Mouse (Mus musculus): ENCODE data around the gene Gm10031. TPM values are rescaled to one million over a fixed set of nuclear protein-coding genes. Genes with fewer than 3 reads are reported as not detected.
"Not testable (repeated sequence)": the region's sequence is repeated elsewhere in the genome, so short reads cannot be mapped to it uniquely, and the experiment has no call there.

The Gm10031 gene
- polyA plus RNA-seq (2015; fragmentation: Nextera tagmentation; extraction: Ambion mirVana) = 0.34 and 0.91 TPM in 2 replicates

DNA sequence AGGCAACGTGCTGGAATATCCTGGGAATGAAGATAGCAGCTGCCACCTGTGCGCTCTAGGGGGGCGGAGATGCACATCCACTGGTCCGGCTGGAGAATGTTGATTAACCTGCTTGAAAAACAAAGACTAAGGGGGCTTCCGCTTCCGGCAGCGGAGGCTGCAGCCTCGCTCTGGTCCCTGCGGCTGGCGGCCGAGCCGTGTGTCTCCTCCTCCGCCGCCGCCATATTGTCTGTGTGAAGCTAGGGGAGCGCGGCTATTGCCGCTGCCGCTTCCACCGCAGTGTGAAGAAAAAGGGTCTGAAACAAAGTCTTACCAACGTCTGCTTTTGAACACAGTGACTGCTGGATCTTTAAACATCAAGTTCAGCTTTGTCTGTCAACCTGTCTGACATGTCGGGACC, at the start of gene Gm10031:
TSS of gene Gm10031 (plus strand) at position 171 of the 400 bp plus-strand sequence.
- not testable (repeated sequence) for H3K9me3 ChIP-seq (ENCODE audit: control insufficient read depth, low read length); H3K27ac ChIP-seq (ENCODE audit: low read depth, low read length); H3K27me3 ChIP-seq (replicated peaks; ENCODE audit: control insufficient read depth, insufficient read depth, low read length); H3K4me1 ChIP-seq (ENCODE audit: control insufficient read depth, insufficient read depth, low read depth, low read length); H3K4me3 ChIP-seq (ENCODE audit: low read length); H3K4me2 ChIP-seq (ENCODE audit: low read length); H3K36me3 ChIP-seq (ENCODE audit: control insufficient read depth, insufficient read depth, low read length); H3K9ac ChIP-seq (ENCODE audit: low read depth, low read length)
- 94% methylated on average over 21 of the region's 22 CpGs for WGBS
- peak; percentile 69; the same call in 1 of the 2 replicates for ATAC-seq

- no peak for ATAC-seq
Measured at GRCm38 (mm10) chr1:156474854-156475253, 49.0 kb upstream of the Gm10031 start.

GRCm38 (mm10) chr1:156476016-156476415, 47.8 kb upstream of the Gm10031 start:
- no peaks in the 10 kb centered on the region for H3K36me3 ChIP-seq (ENCODE audit: control insufficient read depth, insufficient read depth, low read length)
- no peak overlapping the region for H3K4me2 ChIP-seq (ENCODE audit: low read length)
- WGBS = 34% methylated on average over 2 of the region's 2 CpGs
- no peaks in the 10 kb centered on the region for H3K27me3 ChIP-seq (replicated peaks; ENCODE audit: control insufficient read depth, insufficient read depth, low read length)
- no peak overlapping the region for H3K27ac ChIP-seq (ENCODE audit: low read depth, low read length)
- no peak overlapping the region for H3K9ac ChIP-seq (ENCODE audit: low read depth, low read length)
- ATAC-seq = no peak
- H3K9me3 ChIP-seq (ENCODE audit: control insufficient read depth, low read length) = no peaks in the 10 kb centered on the region
- H3K4me3 ChIP-seq (ENCODE audit: low read length) = no peak overlapping the region
- H3K4me1 ChIP-seq (ENCODE audit: control insufficient read depth, insufficient read depth, low read depth, low read length) = peaks cover 6% of the 10 kb centered on the region

More at GRCm38 (mm10) chr1:156474854-156475253, 49.0 kb upstream of the Gm10031 start:
- H3K4me1 ChIP-seq (ENCODE audit: control insufficient read depth, insufficient read depth, low read depth, low read length) = peaks cover 6% of the 10 kb centered on the region
- 27% methylated on average over 3 of the region's 3 CpGs for WGBS
- H3K27ac ChIP-seq (ENCODE audit: low read depth, low read length) = no peak overlapping the region
- no peak overlapping the region for H3K9ac ChIP-seq (ENCODE audit: low read depth, low read length)
- H3K9me3 ChIP-seq (ENCODE audit: control insufficient read depth, low read length) = no peaks in the 10 kb centered on the region
- no peaks in the 10 kb centered on the region for H3K36me3 ChIP-seq (ENCODE audit: control insufficient read depth, insufficient read depth, low read length)
- H3K27me3 ChIP-seq (replicated peaks; ENCODE audit: control insufficient read depth, insufficient read depth, low read length) = no peaks in the 10 kb centered on the region
- no peak overlapping the region for H3K4me3 ChIP-seq (ENCODE audit: low read length)
- no peak overlapping the region for H3K4me2 ChIP-seq (ENCODE audit: low read length)

- Histone ChIP-seq H3K36me3 (ENCODE audit: control insufficient read depth, insufficient read depth, low read length) (no peaks in the 10 kb centered on the region), H3K27me3 (replicated peaks; ENCODE audit: control insufficient read depth, insufficient read depth, low read length) (no peaks in the 10 kb centered on the region), H3K4me1 (ENCODE audit: control insufficient read depth, insufficient read depth, low read depth, low read length) (peaks cover 6% of the 10 kb centered on the region), H3K4me3 (ENCODE audit: low read length) (no peak overlapping the region), H3K4me2 (ENCODE audit: low read length) (no peak overlapping the region), H3K9me3 (ENCODE audit: control insufficient read depth, low read length) (no peaks in the 10 kb centered on the region), H3K9ac (ENCODE audit: low read depth, low read length) (no peak overlapping the region), H3K27ac (ENCODE audit: low read depth, low read length) (no peak overlapping the region)
- WGBS = 41% methylated on average over 7 of the region's 7 CpGs
- no peak for ATAC-seq
Measured at GRCm38 (mm10) chr1:156476535-156476934, 47.3 kb upstream of the Gm10031 start.

DNA sequence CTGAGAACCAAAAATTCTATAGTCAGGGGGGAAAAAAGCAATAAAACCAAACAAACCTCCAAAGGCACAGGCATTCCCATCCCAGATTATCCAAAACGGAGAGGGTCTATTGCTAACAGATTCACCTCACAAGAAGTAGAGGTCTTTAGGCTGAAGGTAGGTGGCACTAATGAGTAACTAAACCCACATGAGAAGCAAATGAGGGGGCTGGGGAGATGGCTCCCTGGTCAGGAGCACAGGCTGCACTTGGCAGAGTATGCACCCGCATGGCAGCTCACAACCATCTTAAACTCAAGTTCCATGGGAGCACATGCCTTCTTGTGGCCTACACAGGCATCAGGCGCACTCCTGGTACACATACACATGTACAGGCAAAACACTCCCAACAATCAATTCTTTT, 42.0 kb upstream of the Gm10031 start:
- no peak for ATAC-seq
- no peak overlapping the region for H3K27ac ChIP-seq (ENCODE audit: low read depth, low read length)
- no peaks in the 10 kb centered on the region for H3K4me1 ChIP-seq (ENCODE audit: control insufficient read depth, insufficient read depth, low read depth, low read length)
- no peak overlapping the region for H3K4me2 ChIP-seq (ENCODE audit: low read length)
- no peak overlapping the region for H3K9ac ChIP-seq (ENCODE audit: low read depth, low read length)
- H3K27me3 ChIP-seq (replicated peaks; ENCODE audit: control insufficient read depth, insufficient read depth, low read length) = no peaks in the 10 kb centered on the region
- no peak overlapping the region for H3K4me3 ChIP-seq (ENCODE audit: low read length)
- H3K9me3 ChIP-seq (ENCODE audit: control insufficient read depth, low read length) = no peaks in the 10 kb centered on the region
- 77% methylated on average over 3 of the region's 3 CpGs for WGBS
- H3K36me3 ChIP-seq (ENCODE audit: control insufficient read depth, insufficient read depth, low read length) = no peaks in the 10 kb centered on the region

- 96% methylated on average over 7 of the region's 7 CpGs for WGBS
- H3K4me1 ChIP-seq (ENCODE audit: control insufficient read depth, insufficient read depth, low read depth, low read length) = no peaks in the 10 kb centered on the region
- H3K27me3 ChIP-seq (replicated peaks; ENCODE audit: control insufficient read depth, insufficient read depth, low read length) = no peaks in the 10 kb centered on the region
- H3K9me3 ChIP-seq (ENCODE audit: control insufficient read depth, low read length) = no peaks in the 10 kb centered on the region
- H3K4me3 ChIP-seq (ENCODE audit: low read length) = no peak overlapping the region
- no peak overlapping the region for H3K4me2 ChIP-seq (ENCODE audit: low read length)
- ATAC-seq = no peak
- H3K9ac ChIP-seq (ENCODE audit: low read depth, low read length) = no peak overlapping the region
- H3K36me3 ChIP-seq (ENCODE audit: control insufficient read depth, insufficient read depth, low read length) = no peaks in the 10 kb centered on the region
- H3K27ac ChIP-seq (ENCODE audit: low read depth, low read length) = no peak overlapping the region
Measured at GRCm38 (mm10) chr1:156487498-156487897, 36.3 kb upstream of the Gm10031 start.

DNA sequence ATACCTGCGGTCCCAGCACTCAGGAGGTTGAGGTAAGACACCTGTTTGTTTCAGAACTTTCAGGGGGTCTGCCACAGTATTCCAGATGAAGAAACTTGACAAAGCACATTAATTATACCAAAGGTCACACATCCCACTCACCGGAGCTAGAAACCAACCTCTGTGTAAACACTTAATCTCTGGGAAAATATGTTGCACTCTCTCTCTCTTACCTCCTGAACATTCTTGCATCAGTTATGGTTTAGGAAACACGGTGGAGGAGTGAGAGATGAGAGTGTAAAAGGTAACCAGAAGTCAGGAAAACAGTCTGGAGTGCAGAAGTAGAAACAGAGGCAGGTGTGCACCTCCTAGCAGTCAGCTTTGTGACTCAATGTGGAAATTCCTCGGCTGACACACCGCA, 35.8 kb upstream of the Gm10031 start:
- no peak overlapping the region for H3K27ac ChIP-seq (ENCODE audit: low read depth, low read length)
- 88% methylated on average over 5 of the region's 5 CpGs for WGBS
- no peaks in the 10 kb centered on the region for H3K36me3 ChIP-seq (ENCODE audit: control insufficient read depth, insufficient read depth, low read length)
- no peaks in the 10 kb centered on the region for H3K4me1 ChIP-seq (ENCODE audit: control insufficient read depth, insufficient read depth, low read depth, low read length)
- no peaks in the 10 kb centered on the region for H3K27me3 ChIP-seq (replicated peaks; ENCODE audit: control insufficient read depth, insufficient read depth, low read length)
- no peak for ATAC-seq
- H3K4me3 ChIP-seq (ENCODE audit: low read length) = no peak overlapping the region
- H3K9me3 ChIP-seq (ENCODE audit: control insufficient read depth, low read length) = no peaks in the 10 kb centered on the region
- no peak overlapping the region for H3K4me2 ChIP-seq (ENCODE audit: low read length)
- no peak overlapping the region for H3K9ac ChIP-seq (ENCODE audit: low read depth, low read length)

GRCm38 (mm10) chr1:156491226-156491796, 32.5 kb upstream of the Gm10031 start:
- H3K9ac ChIP-seq (ENCODE audit: low read depth, low read length) = no peak overlapping the region
- 92% methylated on average over 4 of the region's 4 CpGs for WGBS
- H3K4me1 ChIP-seq (ENCODE audit: control insufficient read depth, insufficient read depth, low read depth, low read length) = no peaks in the 10 kb centered on the region
- ATAC-seq = no peak
- no peak overlapping the region for H3K4me2 ChIP-seq (ENCODE audit: low read length)
- H3K4me3 ChIP-seq (ENCODE audit: low read length) = no peak overlapping the region
- H3K36me3 ChIP-seq (ENCODE audit: control insufficient read depth, insufficient read depth, low read length) = no peaks in the 10 kb centered on the region
- no peaks in the 10 kb centered on the region for H3K9me3 ChIP-seq (ENCODE audit: control insufficient read depth, low read length)
- no peak overlapping the region for H3K27ac ChIP-seq (ENCODE audit: low read depth, low read length)
- no peaks in the 10 kb centered on the region for H3K27me3 ChIP-seq (replicated peaks; ENCODE audit: control insufficient read depth, insufficient read depth, low read length)

DNA sequence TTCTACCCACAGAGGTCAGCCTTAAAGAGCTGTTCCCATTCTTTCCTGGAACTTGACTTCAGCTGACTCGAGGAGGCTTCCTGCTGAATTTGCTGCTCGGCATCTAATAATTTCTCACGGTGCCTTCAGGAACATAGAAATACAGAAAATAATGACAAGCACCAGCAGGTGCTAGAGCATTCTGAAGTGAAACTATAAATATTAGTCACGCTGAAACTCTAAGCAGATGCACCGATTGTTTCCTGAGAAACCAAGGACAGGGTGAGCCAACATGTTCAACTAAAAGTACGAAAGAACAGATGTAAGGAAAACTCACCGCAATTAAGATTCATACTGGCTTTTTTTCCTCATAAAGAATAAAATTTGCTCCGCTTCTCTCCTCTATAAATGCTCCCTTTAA, 28.8 kb upstream of the Gm10031 start:
- Histone ChIP-seq H3K9ac (ENCODE audit: low read depth, low read length) (no peak overlapping the region), H3K4me2 (ENCODE audit: low read length) (no peak overlapping the region), H3K27me3 (replicated peaks; ENCODE audit: control insufficient read depth, insufficient read depth, low read length) (no peaks in the 10 kb centered on the region), H3K4me3 (ENCODE audit: low read length) (no peak overlapping the region), H3K4me1 (ENCODE audit: control insufficient read depth, insufficient read depth, low read depth, low read length) (no peaks in the 10 kb centered on the region), H3K27ac (ENCODE audit: low read depth, low read length) (no peak overlapping the region), H3K9me3 (ENCODE audit: control insufficient read depth, low read length) (no peaks in the 10 kb centered on the region; the same call in 1 of the 2 replicates), H3K36me3 (ENCODE audit: control insufficient read depth, insufficient read depth, low read length) (no peaks in the 10 kb centered on the region)
- 50% methylated on average over 8 of the region's 8 CpGs for WGBS
- ATAC-seq = no peak

All from hindbrain, embryonic 16.5 days (tissue).